Mouse (Mus musculus) embryonic fibroblast, embryonic 13.5 days (primary cell): Measurements from ENCODE around the gene Gm7534.

Experiments
- CTCF ChIP-seq: IDR thresholded peaks from 2 replicates; pipeline ENCODE4 v1.5.1; 2011; ENCODE audit warnings: mild to moderate bottlenecking, control low read depth, low read length, moderate library complexity, borderline replicate concordance; ENCODE audit not compliant: insufficient read depth
- POLR2A ChIP-seq: IDR thresholded peaks from 2 replicates; pipeline ENCODE4 v1.6.1; 2011; ENCODE audit warnings: low read depth, mild to moderate bottlenecking, control low read depth, low read length, moderate library complexity

GRCm38 (mm10) chr4:134238279-134238651, 35.5 kb upstream of the Gm7534 start, which contains the start of gene Cnksr1:
- TF ChIP-seq CTCF = no peak
- TF ChIP-seq POLR2A = no peak
